8 mouse cellular contexts compared by ENCODE assay signal in the genomic region with DNA sequence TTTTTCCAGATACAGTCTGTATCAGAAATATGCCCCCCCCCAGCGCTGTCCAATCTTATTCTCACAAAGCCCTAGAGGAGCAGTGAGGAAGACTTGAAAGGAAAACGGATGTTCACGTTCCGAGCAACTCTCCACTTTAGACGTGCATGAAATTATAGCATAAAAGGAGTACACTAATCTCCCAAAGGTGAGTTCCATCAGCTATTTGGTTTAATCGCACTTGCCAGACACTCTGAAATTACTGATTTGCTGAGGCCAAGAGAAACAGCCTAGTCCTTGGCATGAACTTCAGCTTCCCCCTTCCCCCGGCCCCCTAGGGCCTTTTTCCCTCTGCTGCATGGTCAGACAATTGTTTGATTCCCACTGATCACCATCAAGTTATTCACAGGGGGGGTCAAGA. TPM values are rescaled to one million over a fixed set of nuclear protein-coding genes. Genes with fewer than 3 reads are reported as not detected.
DNase-seq lines count a peak whose midpoint lies in the region; ATAC-seq lines count a peak whose summit lies in the region.

No protein-coding gene starts in this region.

- H3K36me3 ChIP-seq in kidney, embryonic 16.5 days (ENCODE audit: insufficient read depth, low read length), result 0 out of 2 replicates have a peak, but pooled peaks cover 2% of the 10 kb centered on the region

- no peak for DNase-seq in kidney, adult 8-10 months
- DNase-seq in induced T-regulatory cell, adult 2 months (ENCODE audit: low read depth), result peak; percentile 54
- DNase-seq in naive thymus-derived CD4-positive, alpha-beta T cell, adult 2 months (ENCODE audit: low read depth), result peak; percentile 43
- no peak for DNase-seq in adrenal gland, adult 8-10 months
- DNase-seq in thymus, adult 18-20 months, result no peak

- no peaks in the 10 kb centered on the region for H3K27me3 ChIP-seq in kidney, embryonic 16.5 days (ENCODE audit: insufficient read depth, low read length)

- no peak for ATAC-seq in kidney, embryonic 16.5 days (ENCODE audit: low FRiP score, low TSS enrichment)
- no peak for ATAC-seq in activated CD4-positive, CD25-positive, alpha-beta regulatory T cell, adult 4 months

- peak overlapping the region; percentile 99 for H3K4me3 ChIP-seq in kidney, embryonic 16.5 days (ENCODE audit: low read length)
- peak overlapping the region; percentile 92 for H3K4me3 ChIP-seq in brown adipose tissue, adult 24 weeks (ENCODE audit: insufficient read depth, low read depth, low read length)

- peaks cover 33% of the 10 kb centered on the region for H3K4me1 ChIP-seq in kidney, embryonic 16.5 days (ENCODE audit: insufficient read depth, low read length)
- H3K4me1 ChIP-seq in brown adipose tissue, adult 24 weeks (ENCODE audit: control insufficient read depth, insufficient read depth, insufficient read length, low read length), result peaks cover 24% of the 10 kb centered on the region

- H3K27ac ChIP-seq in kidney, embryonic 16.5 days (ENCODE audit: low read length), result no peak overlapping the region; the same call in 1 of the 2 replicates
- no peak overlapping the region for H3K27ac ChIP-seq in brown adipose tissue, adult 24 weeks (replicated peaks; ENCODE audit: low read depth, low read length)

- H3K4me2 ChIP-seq in kidney, embryonic 16.5 days (replicated peaks; ENCODE audit: low read depth, low read length), result peak overlapping the region; percentile 99

- H3K9ac ChIP-seq in kidney, embryonic 16.5 days (replicated peaks; ENCODE audit: low read length), result peak overlapping the region; percentile 97

- H3K9me3 ChIP-seq in kidney, embryonic 16.5 days (ENCODE audit: low read length), result no peaks in the 10 kb centered on the region

- 2% methylated on average over 7 of the region's 7 CpGs for WGBS in kidney, embryonic 16.5 days

RNA-seq across cellular contexts. Expression of gene Usp7, which starts 55.4 kb away (rescaled TPM):
- 23.8 and 29.5 TPM in 2 replicates for polyA plus RNA-seq in kidney, embryonic 16.5 days (2015; fragmentation: Nextera tagmentation; extraction: Ambion mirVana)
- polyA plus RNA-seq in brown adipose tissue, adult 24 weeks (2012; ENCODE audit: insufficient read depth, insufficient read length, missing spikeins), result 27.2 and 38.0 TPM in 2 replicates
- total RNA-seq in adrenal gland, adult 8-10 months (2022), result 100 to 1,000 TPM; 105 to 149 (median 127) TPM
- 10 to 100 TPM; 35.0 to 48.0 TPM for polyA plus RNA-seq in activated CD4-positive, CD25-positive, alpha-beta regulatory T cell, adult 4 months (2017; shearing (Covaris generic))

RNA-seq across cellular contexts. Expression of gene Gm5767, which starts 56.2 kb away (rescaled TPM):
- polyA plus RNA-seq in kidney, embryonic 16.5 days (2015; fragmentation: Nextera tagmentation; extraction: Ambion mirVana), result not detected in 2 replicates
- not detected in 2 replicates for polyA plus RNA-seq in brown adipose tissue, adult 24 weeks (2012; ENCODE audit: insufficient read depth, insufficient read length, missing spikeins)
- not detected for total RNA-seq in adrenal gland, adult 8-10 months (2022)
- polyA plus RNA-seq in activated CD4-positive, CD25-positive, alpha-beta regulatory T cell, adult 4 months (2017; shearing (Covaris generic)), result not detected

Comparison
In these comparisons a context has a peak if more than half of its experiments do, and no peak if none do; other contexts are left out.
1. DNase-seq: peak in induced T-regulatory cell, adult 2 months (single experiment) and naive thymus-derived CD4-positive, alpha-beta T cell, adult 2 months (single experiment); none in kidney, adult 8-10 months (0 of 2), adrenal gland, adult 8-10 months (single experiment) and thymus, adult 18-20 months (0 of 2).